Mouse (Mus musculus) T-helper 2 cell (primary cell): ENCODE results near the gene Sele.

Source experiments
- in situ Hi-C: fragments of 300-600 bp; cut with MboI, MseI; formaldehyde crosslinking; loops from one replicate; pipeline ENCODE4 v1.15.1; 2025; ENCODE audit warnings: high pct_unique_total_duplicates

The Sele gene

DNA sequence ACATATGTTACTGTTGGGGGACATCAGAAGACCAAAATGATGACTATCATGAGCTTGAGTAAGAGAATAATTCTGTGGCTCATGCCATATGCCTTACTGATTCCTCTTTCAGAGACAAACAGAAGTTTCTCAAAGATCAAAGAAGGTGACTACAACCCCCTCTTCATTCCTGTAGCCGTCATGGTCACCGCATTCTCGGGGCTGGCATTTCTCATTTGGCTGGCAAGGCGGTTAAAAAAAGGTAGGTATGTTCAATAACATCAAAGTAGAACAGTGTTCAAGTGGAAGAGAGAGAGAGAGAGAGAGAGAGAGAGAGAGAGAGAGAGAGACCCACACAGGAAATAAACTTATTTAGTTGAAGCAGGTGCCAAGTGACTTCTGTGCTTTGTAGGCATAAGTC is 24.0 kb downstream of the Sele start:
- in situ Hi-C loops = loop anchor here (10.0 kb wide), 1 partner anchor 1337 kb away; no protein-coding TSS in a partner anchor

- in situ Hi-C loops = loop anchor here (10.0 kb wide), 1 partner anchor 1338 kb away; no protein-coding TSS in a partner anchor
Observed at GRCm38 (mm10) chr1:164073091-164073490, 25.1 kb downstream of the Sele start.

- in situ Hi-C loops = loop anchor here (10.0 kb wide), 1 partner anchor 1339 kb away; no protein-coding TSS in a partner anchor
Observed at GRCm38 (mm10) chr1:164073803-164074202, 25.8 kb downstream of the Sele start.

- in situ Hi-C loops = loop anchor here (10.0 kb wide), 1 partner anchor 1340 kb away; no protein-coding TSS in a partner anchor
Observed at GRCm38 (mm10) chr1:164074606-164075140, 26.6 kb downstream of the Sele start.

GRCm38 (mm10) chr1:164075416-164075815 is 27.4 kb downstream of the Sele start:
- in situ Hi-C loops = loop anchor here (10.0 kb wide), 1 partner anchor 1341 kb away; no protein-coding TSS in a partner anchor

DNA sequence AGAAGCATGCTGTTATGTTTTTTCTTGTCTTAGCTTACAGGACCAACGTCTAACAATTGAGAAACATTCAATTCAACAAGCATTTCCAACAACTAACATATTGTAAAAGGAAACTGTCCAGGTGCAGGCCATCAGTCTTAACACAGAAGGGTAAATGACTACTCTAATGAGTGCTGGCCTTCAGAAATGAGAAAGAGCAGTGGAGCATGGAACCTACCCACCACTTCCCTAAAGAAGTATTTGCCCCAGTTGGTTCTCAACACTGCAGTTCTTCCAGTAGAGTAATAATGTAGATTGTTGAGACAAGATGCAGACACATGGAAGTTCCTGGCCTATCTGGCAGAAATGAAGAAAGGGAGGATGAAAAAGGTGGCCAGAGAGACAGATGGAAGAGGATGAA is 28.4 kb downstream of the Sele start:
- in situ Hi-C loops = loop anchor here (10.0 kb wide), 1 partner anchor 1342 kb away; no protein-coding TSS in a partner anchor

DNA sequence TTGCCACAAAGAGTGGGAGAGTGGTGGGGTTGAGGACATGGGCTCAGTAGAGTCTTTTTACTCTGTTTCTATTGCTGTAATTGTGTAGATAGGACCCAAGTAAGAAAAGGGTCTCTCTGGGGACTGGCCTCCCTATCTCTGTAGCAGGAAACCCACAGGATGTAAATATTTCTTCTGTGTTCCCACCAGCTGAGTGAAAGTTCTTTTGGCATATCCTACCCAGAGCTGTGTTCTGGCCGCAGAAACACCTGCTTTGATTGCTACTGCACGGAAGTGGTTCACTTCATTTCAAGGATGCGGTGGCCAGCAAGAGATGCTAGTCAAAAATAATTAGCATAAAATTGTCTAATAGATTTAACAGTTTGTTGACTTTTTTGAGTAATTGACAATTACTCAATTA is 29.0 kb downstream of the Sele start:
- in situ Hi-C loops = loop anchor here (10.0 kb wide), 1 partner anchor 1342 kb away; no protein-coding TSS in a partner anchor

DNA sequence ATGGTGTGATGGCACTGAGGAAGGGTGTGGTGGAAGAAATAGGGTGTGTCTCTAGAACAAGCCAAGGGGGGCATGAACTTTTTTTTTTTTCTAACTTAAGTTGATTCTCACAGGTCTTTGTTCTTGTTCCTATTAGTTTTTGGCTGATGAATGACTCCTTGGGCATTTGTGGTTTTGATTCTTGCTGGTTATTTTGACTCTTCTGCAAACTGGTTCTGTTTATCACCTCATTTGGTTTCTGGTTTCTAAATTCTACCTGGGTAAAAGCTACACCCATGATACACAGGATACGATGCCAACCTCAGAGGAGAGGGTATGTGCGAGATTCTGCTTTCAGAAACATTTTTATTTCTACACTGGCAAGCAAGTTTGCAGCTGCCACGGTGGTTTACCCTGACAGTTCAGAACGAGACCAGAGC is 30.3 kb downstream of the Sele start:
- in situ Hi-C loops = loop anchor here (10.0 kb wide), 1 partner anchor 1344 kb away; no protein-coding TSS in a partner anchor

- in situ Hi-C loops = loop anchor here (10.0 kb wide), 1 partner anchor 1344 kb away; no protein-coding TSS in a partner anchor
Observed at GRCm38 (mm10) chr1:164079091-164079490, 31.1 kb downstream of the Sele start.

GRCm38 (mm10) chr1:164083046-164083445 is 35.0 kb downstream of the Sele start:
- in situ Hi-C loops = no loop called here

GRCm38 (mm10) chr1:164086797-164087196 is 38.8 kb downstream of the Sele start:
- in situ Hi-C loops = no loop called here

GRCm38 (mm10) chr1:164087872-164088271 is 39.8 kb downstream of the Sele start:
- in situ Hi-C loops = no loop called here

DNA sequence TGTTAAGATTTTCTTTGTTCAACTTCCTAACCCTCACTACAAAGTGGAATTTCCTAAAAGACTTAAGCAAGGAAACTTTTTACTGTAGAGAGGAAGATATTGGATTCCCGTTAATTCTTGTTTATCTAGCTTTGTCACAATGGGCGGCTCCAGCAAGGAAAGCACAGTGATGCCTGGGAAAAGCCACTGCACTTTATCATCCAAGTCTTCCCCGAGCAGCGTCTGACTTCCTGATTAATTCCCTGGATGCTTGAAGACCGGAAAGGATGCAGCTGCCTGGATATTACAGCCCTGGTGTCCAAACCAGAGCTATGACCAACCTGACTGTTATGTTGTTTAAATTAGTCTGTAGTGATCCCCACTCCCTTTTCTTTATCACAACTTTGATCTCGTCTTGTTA is 48.7 kb downstream of the Sele start:
- in situ Hi-C loops = no loop called here

GRCm38 (mm10) chr1:164097911-164098310 is 49.9 kb downstream of the Sele start:
- in situ Hi-C loops = no loop called here

- in situ Hi-C loops = no loop called here
Observed at GRCm38 (mm10) chr1:164098372-164098771, 50.3 kb downstream of the Sele start.
